Mouse (Mus musculus): ENCODE measurements around the gene Haao.

Gene Haao

GRCm38 (mm10) chr17:83782740-83783139 lies 65.0 kb downstream of the Haao start:
- no peak for DNase-seq (ENCODE audit: low read depth)

All from c-Kit-positive CD71-positive TER-119-negative erythroid progenitor cells, embryonic 14.5 days (primary cell).